Mouse (Mus musculus) ES-E14 (cell line): ENCODE measurements around the gene Nsmce3. TPM values are rescaled to one million over a fixed set of nuclear protein-coding genes. Genes with fewer than 3 reads are reported as not detected.

Experiments used
- DNase-seq: peaks from one replicate; pipeline ENCODE4 v3.0.0-alpha.2; 2013; ENCODE audit warnings: low read depth, low spot score
- H3K27ac ChIP-seq: 2 replicates; pipeline ENCODE4 v1.5.1; 2012; ENCODE audit warnings: low read depth, mild to moderate bottlenecking, low read length, moderate library complexity, mixed read lengths; ENCODE audit not compliant: poor library complexity, insufficient read depth, severe bottlenecking
- H3K36me3 ChIP-seq: 2 replicates; pipeline ENCODE4 v1.6.1; 2012; ENCODE audit warnings: mild to moderate bottlenecking, low read length, moderate library complexity, mixed read lengths; ENCODE audit not compliant: control insufficient read depth, poor library complexity, insufficient read depth, severe bottlenecking
- H3K4me1 ChIP-seq, 2 experiments: fragments of 150-350 bp in 1 of 2; sonication (generic) in 1 of 2; 2 replicates each; pipeline ENCODE4 v1.6.1; 2012; ENCODE audit warnings: low read length in 2 of 2, mild to moderate bottlenecking in 1 of 2, mixed read lengths in 1 of 2; ENCODE audit not compliant: control insufficient read depth in 2 of 2, insufficient read depth in 2 of 2, poor library complexity in 1 of 2
- H3K4me3 ChIP-seq, 2 experiments: fragments of 150-350 bp in 1 of 2; sonication (generic) in 1 of 2; 2 replicates each; pipeline ENCODE4 v1.5.1; 2012; ENCODE audit warnings: low read length in 2 of 2, low read depth in 1 of 2, mild to moderate bottlenecking in 1 of 2, mixed read lengths in 1 of 2; ENCODE audit not compliant: insufficient read depth in 1 of 2, poor library complexity in 1 of 2, severe bottlenecking in 1 of 2
- H3K9ac ChIP-seq: 2 replicates; pipeline ENCODE4 v1.6.1; 2012; ENCODE audit warnings: low read depth, mild to moderate bottlenecking, low read length, mixed read lengths; ENCODE audit not compliant: poor library complexity, insufficient read depth, severe bottlenecking
- H3K9me3 ChIP-seq: fragments of 150-350 bp; sonication (generic); 2 replicates; pipeline ENCODE4 v1.6.1; 2012; ENCODE audit warnings: low read depth, mild to moderate bottlenecking, low read length; ENCODE audit not compliant: control insufficient read depth, insufficient read depth
- CHD2 ChIP-seq: IDR thresholded peaks from 2 replicates; pipeline ENCODE4 v1.6.1; 2014; ENCODE audit warnings: mild to moderate bottlenecking, low read depth, low read length, inconsistent platforms
- HCFC1 ChIP-seq: IDR thresholded peaks from 2 replicates; pipeline ENCODE4 v1.6.1; 2012; ENCODE audit warnings: low read length, inconsistent platforms, borderline replicate concordance; ENCODE audit not compliant: insufficient read depth
- MAFK ChIP-seq: IDR thresholded peaks from 2 replicates; pipeline ENCODE4 v1.6.1; 2014; ENCODE audit warnings: mild to moderate bottlenecking, low read depth, low read length, inconsistent platforms; ENCODE audit not compliant: insufficient read depth
- ZC3H11A ChIP-seq: IDR thresholded peaks from 2 replicates; pipeline ENCODE4 v1.6.1; 2012; ENCODE audit warnings: low read depth, mild to moderate bottlenecking, inconsistent platforms, low read length, borderline replicate concordance
- ZNF384 ChIP-seq: IDR thresholded peaks from 2 replicates; pipeline ENCODE4 v1.6.1; 2012; ENCODE audit warnings: low read depth, low read length, inconsistent platforms
- in situ Hi-C, 2 experiments: fragments of 600-800 bp; cut with MboI; formaldehyde crosslinking; loops; one replicate each; pipeline ENCODE4 v1.15.1; 2025; ENCODE audit warnings: low sequenced_read_pairs in 2 of 2, inconsistent platforms in 1 of 2; ENCODE audit not compliant: unreplicated experiment in 2 of 2
- total RNA-seq: library from RNA; depleted of rRNA; stranded (reverse); fragments of 300-350 nt; gene quantifications from 2 replicates; pipeline ENCODE4 v1.2.3, GENCODE M21; 2012

Gene Nsmce3
- total RNA-seq, 1 experiment, result 14.3 TPM

DNA sequence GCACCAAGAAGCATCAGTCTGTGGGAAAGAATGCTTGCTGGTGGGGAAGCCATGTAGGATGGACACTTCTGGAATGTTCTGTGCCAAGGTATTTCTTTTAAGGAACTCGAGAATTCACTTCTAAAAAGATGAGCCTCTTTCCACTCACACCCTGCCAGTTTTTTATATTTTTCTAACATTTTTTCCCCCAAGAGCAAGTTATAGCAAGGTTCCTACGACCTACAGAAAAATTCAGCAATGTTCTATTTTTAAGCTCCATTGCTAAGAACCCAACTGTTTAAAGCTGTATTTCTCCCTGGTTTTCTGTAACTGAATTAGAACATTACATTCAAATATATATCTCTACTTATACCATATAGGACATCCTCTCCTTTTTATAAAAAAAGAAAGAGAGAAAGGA is 39.1 kb upstream of the Nsmce3 start:
- H3K4me3 ChIP-seq, result no peak overlapping the region
- in situ Hi-C loops, result no loop called here
- H3K27ac ChIP-seq, result no peak overlapping the region
- H3K9me3 ChIP-seq, result no peaks in the 10 kb centered on the region
- H3K36me3 ChIP-seq, result no peaks in the 10 kb centered on the region
- no peak overlapping the region for H3K9ac ChIP-seq
- DNase-seq, result no peak
- no peaks in the 10 kb centered on the region for H3K4me1 ChIP-seq
- no peak for TF ChIP-seq ZNF384
- TF ChIP-seq ZC3H11A, result no peak
- no peak for TF ChIP-seq CHD2
- no peak for TF ChIP-seq MAFK
- TF ChIP-seq HCFC1, result no peak

DNA sequence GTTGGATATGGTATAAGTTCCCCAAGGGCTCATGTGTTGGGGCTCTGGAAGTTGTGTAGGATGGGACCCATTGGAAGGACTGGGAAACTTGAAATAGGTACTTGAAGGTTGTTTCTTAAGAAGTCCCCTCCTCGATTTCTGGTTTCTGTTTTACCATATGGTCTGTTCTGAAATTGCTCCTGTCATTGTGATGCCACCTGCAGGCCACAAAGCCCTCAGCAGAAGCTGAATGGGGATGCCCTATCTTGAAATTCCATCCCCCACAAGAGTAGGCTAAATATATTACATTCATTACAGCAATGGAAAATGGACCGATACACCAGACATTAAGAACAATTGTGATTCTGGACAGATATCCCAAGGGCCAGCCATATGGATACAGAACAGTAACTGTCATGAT is 37.4 kb upstream of the Nsmce3 start:
- in situ Hi-C loops, result no loop called here
- H3K4me1 ChIP-seq, result no peaks in the 10 kb centered on the region
- H3K9ac ChIP-seq, result no peak overlapping the region
- no peak overlapping the region for H3K4me3 ChIP-seq
- no peaks in the 10 kb centered on the region for H3K36me3 ChIP-seq
- H3K27ac ChIP-seq, result no peak overlapping the region
- TF ChIP-seq MAFK (no peak), CHD2 (no peak), ZC3H11A (0 out of 2 replicates have a peak, but pooled peaks have one; percentile 17)
- H3K9me3 ChIP-seq, result no peaks in the 10 kb centered on the region
- no peak for DNase-seq

DNA sequence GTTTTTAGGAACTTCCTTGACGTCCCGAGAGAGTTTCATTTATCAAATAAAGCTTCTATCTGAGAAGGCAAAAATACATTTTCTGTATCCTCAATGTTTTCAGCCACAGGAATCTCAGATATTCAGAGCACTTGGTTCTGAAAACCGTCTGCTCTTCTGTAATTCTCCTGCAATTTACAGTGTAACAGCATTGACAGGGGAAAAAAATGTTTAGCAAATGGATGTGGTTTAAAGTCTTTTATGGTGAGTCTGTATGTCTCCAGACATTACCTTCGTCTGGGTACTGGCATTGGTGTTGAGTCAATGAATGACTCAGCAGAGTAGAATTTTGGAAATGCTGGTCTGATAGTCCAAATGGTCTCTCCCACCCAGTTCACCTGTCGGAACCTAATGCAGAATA is 34.2 kb upstream of the Nsmce3 start:
- no peak for DNase-seq
- Histone ChIP-seq H3K9me3 (no peaks in the 10 kb centered on the region), H3K27ac (no peak overlapping the region), H3K36me3 (no peaks in the 10 kb centered on the region), H3K4me1 (no peaks in the 10 kb centered on the region), H3K9ac (no peak overlapping the region), H3K4me3 (no peak overlapping the region)
- in situ Hi-C loops, result no loop called here
- no peak for TF ChIP-seq HCFC1
- TF ChIP-seq CHD2, result no peak
- no peak for TF ChIP-seq MAFK
- TF ChIP-seq ZNF384, result no peak
- TF ChIP-seq ZC3H11A, result no peak

DNA sequence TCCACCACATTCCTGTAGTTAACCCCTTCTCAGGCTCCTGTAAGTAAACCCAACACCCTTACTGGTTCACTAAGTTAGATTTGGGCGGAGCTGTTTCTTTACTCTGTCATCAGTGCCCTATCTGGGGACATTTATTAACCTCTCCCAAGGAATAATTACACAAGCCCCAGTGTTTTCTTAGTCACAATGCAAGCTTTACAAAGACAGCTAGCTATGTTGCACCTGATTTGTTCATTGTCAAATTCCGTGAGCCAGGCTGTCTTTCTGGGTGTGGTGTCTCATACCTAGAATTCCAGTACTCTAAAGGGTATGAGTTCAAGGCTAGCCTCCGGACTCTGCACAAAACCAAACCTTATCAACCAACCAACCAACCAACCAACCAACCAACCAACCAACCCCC is 32.7 kb upstream of the Nsmce3 start:
- TF ChIP-seq ZC3H11A, result no peak
- no peak for TF ChIP-seq ZNF384
- no peak for TF ChIP-seq MAFK
- no peak for TF ChIP-seq HCFC1
- TF ChIP-seq CHD2, result no peak
- peak; percentile 19 for DNase-seq
- no peaks in the 10 kb centered on the region for H3K36me3 ChIP-seq
- H3K9me3 ChIP-seq, result no peaks in the 10 kb centered on the region
- in situ Hi-C loops, result no loop called here
- H3K27ac ChIP-seq, result no peak overlapping the region
- H3K4me3 ChIP-seq, result no peak overlapping the region
- H3K9ac ChIP-seq, result no peak overlapping the region
- no peaks in the 10 kb centered on the region for H3K4me1 ChIP-seq

DNA sequence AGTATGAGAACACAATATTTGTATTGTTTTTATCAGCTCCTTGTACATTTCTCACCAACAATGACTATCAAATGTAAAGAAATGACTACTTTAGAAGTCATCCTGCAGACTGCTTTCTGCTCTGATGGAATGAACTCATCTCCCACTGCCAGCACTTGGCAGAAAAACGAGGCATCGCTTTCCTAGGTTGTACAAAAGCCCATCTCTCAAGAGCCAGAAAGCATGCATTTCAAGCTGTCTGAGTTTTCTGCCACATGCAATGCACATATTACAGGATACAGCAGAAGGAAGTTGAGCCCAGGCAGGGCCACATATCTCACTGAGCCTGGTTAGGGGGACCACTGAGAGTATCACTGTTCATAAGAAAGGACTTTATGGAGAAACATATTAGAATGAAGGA is 27.5 kb upstream of the Nsmce3 start:
- Histone ChIP-seq H3K9ac (no peak overlapping the region), H3K4me3 (no peak overlapping the region), H3K4me1 (0 out of 4 replicates have a peak, but pooled peaks cover 0 to 3% of the 10 kb centered on the region in 2 experiments), H3K36me3 (no peaks in the 10 kb centered on the region), H3K27ac (no peak overlapping the region), H3K9me3 (no peaks in the 10 kb centered on the region)
- no peak for DNase-seq
- in situ Hi-C loops, result no loop called here
- TF ChIP-seq MAFK (no peak), ZC3H11A (no peak), HCFC1 (no peak), CHD2 (no peak)
